ENCODE assay signal across 8 mouse cellular contexts in genomic region chr11:77492311-77492871, GRCm38 (mm10). TPM values are rescaled to one million over a fixed set of nuclear protein-coding genes. Genes with fewer than 3 reads are reported as not detected.
DNase-seq lines count a peak whose midpoint lies in the region; ATAC-seq and TF ChIP-seq lines count a peak whose summit lies in the region.

No protein-coding gene starts in this region.

- no peaks in the 10 kb centered on the region for H3K9me3 ChIP-seq in heart, embryonic 11.5 days (replicated peaks; ENCODE audit: control insufficient read depth, low read length)
- H3K9me3 ChIP-seq in CH12.LX (replicated peaks; ENCODE audit: low read length) = no peaks in the 10 kb centered on the region
- no peaks in the 10 kb centered on the region for H3K9me3 ChIP-seq in embryonic facial prominence, embryonic 10.5 days
- no peaks in the 10 kb centered on the region for H3K9me3 ChIP-seq in intestine, embryonic 16.5 days (ENCODE audit: control insufficient read depth, low read length)
- H3K9me3 ChIP-seq in midbrain, embryonic 13.5 days = no peaks in the 10 kb centered on the region

- H3K4me2 ChIP-seq in heart, embryonic 11.5 days = peak overlapping the region; percentile 85
- H3K4me2 ChIP-seq in CH12.LX (ENCODE audit: insufficient read depth, low read depth, poor library complexity, severe bottlenecking) = peak overlapping the region; percentile 90
- peak overlapping the region; percentile 93 for H3K4me2 ChIP-seq in intestine, embryonic 16.5 days (ENCODE audit: low read depth, low read length)
- peak overlapping the region; percentile 98 for H3K4me2 ChIP-seq in midbrain, embryonic 13.5 days (replicated peaks)

- intact Hi-C loops in heart, postnatal 14 days (cut with DNase I) = loop anchor here (5.0 kb wide), 1 partner anchor 175 kb away; no protein-coding TSS in a partner anchor

- under 1% methylated on average over 17 of the region's 18 CpGs for WGBS in heart, embryonic 11.5 days (ENCODE audit: insufficient replicate concordance)
- under 1% methylated on average over 18 of the region's 18 CpGs for WGBS in embryonic facial prominence, embryonic 10.5 days
- WGBS in intestine, embryonic 16.5 days = under 1% methylated on average over 14 of the region's 18 CpGs
- WGBS in midbrain, embryonic 13.5 days = 0% methylated on average over 16 of the region's 18 CpGs

- H3K4me3 ChIP-seq in heart, embryonic 11.5 days (ENCODE audit: low read depth, low read length) = peak overlapping the region; percentile 97
- H3K4me3 ChIP-seq in CH12.LX (replicated peaks in 1 of 3; ENCODE audit: low read depth in 2 of 3, low read length in 2 of 3, poor library complexity in 1 of 3) = peak overlapping the region; percentile 78 to 98 (median 84)
- H3K4me3 ChIP-seq in embryonic facial prominence, embryonic 10.5 days = peak overlapping the region; percentile 85
- peak overlapping the region; percentile 98 for H3K4me3 ChIP-seq in intestine, embryonic 16.5 days (ENCODE audit: low read length)
- peak overlapping the region; percentile 97 for H3K4me3 ChIP-seq in midbrain, embryonic 13.5 days (replicated peaks)

- ATAC-seq in heart, embryonic 11.5 days (replicated peaks; ENCODE audit: insufficient number of reproducible peaks, low FRiP score, low TSS enrichment) = no peak
- no peak for ATAC-seq in intestine, embryonic 16.5 days
- ATAC-seq in midbrain, embryonic 13.5 days = no peak

- H3K36me3 ChIP-seq in heart, embryonic 11.5 days (ENCODE audit: control insufficient read depth, insufficient read depth, low read length) = no peaks in the 10 kb centered on the region
- peaks cover 0 to 15% of the 10 kb centered on the region in 2 experiments for H3K36me3 ChIP-seq in CH12.LX (replicated peaks in 1 of 2; ENCODE audit: control insufficient read depth in 1 of 2, insufficient read depth in 1 of 2, low read length in 1 of 2)
- peaks cover 13% of the 10 kb centered on the region; the same call in 1 of the 2 replicates for H3K36me3 ChIP-seq in embryonic facial prominence, embryonic 10.5 days (replicated peaks)
- no peaks in the 10 kb centered on the region for H3K36me3 ChIP-seq in intestine, embryonic 16.5 days (ENCODE audit: control insufficient read depth, insufficient read depth, low read length)
- 0 out of 2 replicates have a peak, but pooled peaks cover 3% of the 10 kb centered on the region for H3K36me3 ChIP-seq in midbrain, embryonic 13.5 days

- no peak for TF ChIP-seq POLR2A in CH12.LX (IDR thresholded peaks at IDR 0.05; ENCODE audit: low read depth, low read length)

- dilution Hi-C loops in CH12.LX (cut with MboI; ENCODE audit: extremely low pct_ligation_motif_present, extremely low pct_unique_long_range_greater_than_20kb, low sequenced_read_pairs) = no loop called here

- no peak for TF ChIP-seq RAD21 in CH12.LX (IDR thresholded peaks at IDR 0.05; ENCODE audit: low read depth, low read length)

- no peak for TF ChIP-seq EP300 in CH12.LX (IDR thresholded peaks at IDR 0.05; ENCODE audit: low read length)

- H3K27ac ChIP-seq in heart, embryonic 11.5 days (ENCODE audit: low read depth, low read length) = peak overlapping the region; percentile 76
- H3K27ac ChIP-seq in CH12.LX (ENCODE audit: insufficient read depth, low read depth) = peak overlapping the region; percentile 49
- H3K27ac ChIP-seq in embryonic facial prominence, embryonic 10.5 days (replicated peaks) = peak overlapping the region; percentile 90
- peak overlapping the region; percentile 92 for H3K27ac ChIP-seq in intestine, embryonic 16.5 days (ENCODE audit: low read length)
- peak overlapping the region; percentile 89 for H3K27ac ChIP-seq in midbrain, embryonic 13.5 days

- TF ChIP-seq CTCF in CH12.LX (conservative IDR thresholded peaks at IDR 0.05 in 1 of 2, IDR thresholded peaks at IDR 0.05 in 1 of 2; ENCODE audit: low read depth in 2 of 2, low read length in 2 of 2) = no peak

- no peak for DNase-seq in heart, postnatal 14 days
- peak; percentile 70 for DNase-seq in CH12.LX (ENCODE audit: extremely low read depth)
- peak; percentile 57 for DNase-seq in embryonic facial prominence, embryonic 10.5 days (ENCODE audit: low spot score)
- peak; percentile 76 for DNase-seq in thymus, postnatal 4 days
- DNase-seq in layer of hippocampus, adult 8-10 months (ENCODE audit: low spot score in 2 of 2) = no peak

- peak overlapping the region; percentile 89 for H3K9ac ChIP-seq in heart, embryonic 11.5 days (ENCODE audit: low read depth, low read length)
- peak overlapping the region; percentile 95 for H3K9ac ChIP-seq in CH12.LX (ENCODE audit: insufficient read depth, low read depth)
- peak overlapping the region; percentile 93 for H3K9ac ChIP-seq in intestine, embryonic 16.5 days (ENCODE audit: low read depth, low read length)
- H3K9ac ChIP-seq in midbrain, embryonic 13.5 days (replicated peaks) = peak overlapping the region; percentile 97

- H3K4me1 ChIP-seq in heart, embryonic 11.5 days (ENCODE audit: control insufficient read depth, insufficient read depth, low read length) = peaks cover 57% of the 10 kb centered on the region
- peaks cover 24 to 58% of the 10 kb centered on the region in 2 experiments for H3K4me1 ChIP-seq in CH12.LX (ENCODE audit: control insufficient read depth in 1 of 2, insufficient read depth in 2 of 2)
- H3K4me1 ChIP-seq in embryonic facial prominence, embryonic 10.5 days = peaks cover 91% of the 10 kb centered on the region
- peaks cover 67% of the 10 kb centered on the region for H3K4me1 ChIP-seq in intestine, embryonic 16.5 days (ENCODE audit: control insufficient read depth, insufficient read depth, low read length)
- peaks cover 76% of the 10 kb centered on the region for H3K4me1 ChIP-seq in midbrain, embryonic 13.5 days (replicated peaks)

- H3K79me2 ChIP-seq in CH12.LX (replicated peaks; ENCODE audit: control insufficient read depth, extremely low read depth, insufficient read depth, poor library complexity, severe bottlenecking) = peaks cover 34% of the 10 kb centered on the region

- in situ Hi-C loops in CH12.LX (cut with MboI; ENCODE audit: low pct_ligation_motif_present, low pct_unique_long_range_greater_than_20kb, low sequenced_read_pairs) = no loop called here

- peaks cover 6% of the 10 kb centered on the region; the same call in 1 of the 2 replicates for H3K27me3 ChIP-seq in heart, embryonic 11.5 days (ENCODE audit: control insufficient read depth, insufficient read depth, low read length)
- H3K27me3 ChIP-seq in CH12.LX (replicated peaks) = peaks cover 34% of the 10 kb centered on the region
- no peaks in the 10 kb centered on the region for H3K27me3 ChIP-seq in embryonic facial prominence, embryonic 10.5 days (replicated peaks; ENCODE audit: low read depth, poor library complexity, severe bottlenecking)
- no peaks in the 10 kb centered on the region for H3K27me3 ChIP-seq in intestine, embryonic 16.5 days (replicated peaks; ENCODE audit: control insufficient read depth, insufficient read depth, low read length)
- H3K27me3 ChIP-seq in midbrain, embryonic 13.5 days = no peaks in the 10 kb centered on the region

RNA-seq across cellular contexts. Expression of gene Git1, which starts 1.0 kb away (rescaled TPM):
- 13.3 and 15.1 TPM in 2 replicates for polyA plus RNA-seq in heart, embryonic 11.5 days (2014; fragmentation: Nextera tagmentation; extraction: Ambion mirVana)
- total RNA-seq in heart, postnatal 14 days (2021) = 10 to 100 TPM; 49.1 to 50.0 TPM
- total RNA-seq in CH12.LX (2012; rRNA removed) (28.9 and 30.8 TPM in 2 replicates), CH12.LX (2014; rRNA removed) (8.0 and 8.8 TPM in 2 replicates)
- 53.3 and 57.8 TPM in 2 replicates for polyA plus RNA-seq in CH12.LX (2012; ENCODE audit: insufficient read length, low read depth)
- 13.0 and 13.2 TPM in 2 replicates for polyA plus RNA-seq in embryonic facial prominence, embryonic 10.5 days (2016; fragmentation: Nextera tagmentation; extraction: Ambion mirVana)
- polyA plus RNA-seq in intestine, embryonic 16.5 days (2015; fragmentation: Nextera tagmentation; extraction: Ambion mirVana) = 12.2 and 12.8 TPM in 2 replicates
- polyA plus RNA-seq in midbrain, embryonic 13.5 days (2015; fragmentation: Nextera tagmentation; extraction: Ambion mirVana) = 13.6 and 14.9 TPM in 2 replicates
- 100 to 1,000 TPM; 266 to 292 (median 282) TPM for total RNA-seq in layer of hippocampus, adult 8-10 months (2022)

RNA-seq across cellular contexts. Expression of gene Ankrd13b, which starts 2.9 kb away (rescaled TPM):
- polyA plus RNA-seq in heart, embryonic 11.5 days (2014; fragmentation: Nextera tagmentation; extraction: Ambion mirVana) = 3.0 and 3.4 TPM in 2 replicates
- total RNA-seq in heart, postnatal 14 days (2021) = 10 to 100 TPM; 10.6 to 10.9 TPM
- total RNA-seq in CH12.LX (2012; rRNA removed) (1.7 and 1.9 TPM in 2 replicates), CH12.LX (2014; rRNA removed) (0.53 and 0.55 TPM in 2 replicates)
- polyA plus RNA-seq in CH12.LX (2012; ENCODE audit: insufficient read length, low read depth) = 2.7 and 2.8 TPM in 2 replicates
- polyA plus RNA-seq in embryonic facial prominence, embryonic 10.5 days (2016; fragmentation: Nextera tagmentation; extraction: Ambion mirVana) = 11.8 and 13.1 TPM in 2 replicates
- 1.6 and 1.7 TPM in 2 replicates for polyA plus RNA-seq in intestine, embryonic 16.5 days (2015; fragmentation: Nextera tagmentation; extraction: Ambion mirVana)
- 20.8 and 27.6 TPM in 2 replicates for polyA plus RNA-seq in midbrain, embryonic 13.5 days (2015; fragmentation: Nextera tagmentation; extraction: Ambion mirVana)
- total RNA-seq in layer of hippocampus, adult 8-10 months (2022) = 10 to 100 TPM; 71.2 to 78.4 (median 73.7) TPM

RNA-seq across cellular contexts. Expression of gene Abhd15, which starts 22.5 kb away (rescaled TPM):
- polyA plus RNA-seq in heart, embryonic 11.5 days (2014; fragmentation: Nextera tagmentation; extraction: Ambion mirVana) = 0.82 and 1.5 TPM in 2 replicates
- total RNA-seq in heart, postnatal 14 days (2021) = 1 to 10 TPM; 2.0 to 2.7 TPM
- total RNA-seq in CH12.LX (2012; rRNA removed) = 0.38 and 0.63 TPM in 2 replicates
- total RNA-seq in CH12.LX (2014; rRNA removed) = 0.08 and 0.11 TPM in 2 replicates
- 0.23 and 0.38 TPM in 2 replicates for polyA plus RNA-seq in CH12.LX (2012; ENCODE audit: insufficient read length, low read depth)
- 5.8 and 6.8 TPM in 2 replicates for polyA plus RNA-seq in embryonic facial prominence, embryonic 10.5 days (2016; fragmentation: Nextera tagmentation; extraction: Ambion mirVana)
- 4.0 and 4.7 TPM in 2 replicates for polyA plus RNA-seq in intestine, embryonic 16.5 days (2015; fragmentation: Nextera tagmentation; extraction: Ambion mirVana)
- polyA plus RNA-seq in midbrain, embryonic 13.5 days (2015; fragmentation: Nextera tagmentation; extraction: Ambion mirVana) = 2.4 and 2.6 TPM in 2 replicates
- total RNA-seq in layer of hippocampus, adult 8-10 months (2022) = 1 to 10 TPM; 1.0 to 2.4 (median 1.6) TPM

RNA-seq across cellular contexts. Expression of gene Trp53i13, which starts 23.4 kb away (rescaled TPM):
- 23.0 and 24.8 TPM in 2 replicates for polyA plus RNA-seq in heart, embryonic 11.5 days (2014; fragmentation: Nextera tagmentation; extraction: Ambion mirVana)
- 10 to 100 TPM in 1 of 2 experiments, 1 to 10 TPM in 1; 9.1 to 10.3 TPM for total RNA-seq in heart, postnatal 14 days (2021)
- 11.1 and 12.8 TPM in 2 replicates for total RNA-seq in CH12.LX (2012; rRNA removed)
- total RNA-seq in CH12.LX (2014; rRNA removed) = 6.4 and 6.7 TPM in 2 replicates
- polyA plus RNA-seq in CH12.LX (2012; ENCODE audit: insufficient read length, low read depth) = 12.6 and 14.9 TPM in 2 replicates
- polyA plus RNA-seq in embryonic facial prominence, embryonic 10.5 days (2016; fragmentation: Nextera tagmentation; extraction: Ambion mirVana) = 33.1 and 35.0 TPM in 2 replicates
- polyA plus RNA-seq in intestine, embryonic 16.5 days (2015; fragmentation: Nextera tagmentation; extraction: Ambion mirVana) = 24.1 and 24.3 TPM in 2 replicates
- 16.2 and 16.3 TPM in 2 replicates for polyA plus RNA-seq in midbrain, embryonic 13.5 days (2015; fragmentation: Nextera tagmentation; extraction: Ambion mirVana)
- 1 to 10 TPM; 4.9 to 9.1 (median 8.8) TPM for total RNA-seq in layer of hippocampus, adult 8-10 months (2022)

RNA-seq across cellular contexts. Expression of gene Gm10392, which starts 26.6 kb away (rescaled TPM):
- 0.13 TPM in 1 of 2 replicates, not detected in the other for polyA plus RNA-seq in heart, embryonic 11.5 days (2014; fragmentation: Nextera tagmentation; extraction: Ambion mirVana)
- total RNA-seq in heart, postnatal 14 days (2021) = not detected
- 0.13 TPM in 1 of 2 replicates, not detected in the other for total RNA-seq in CH12.LX (2012; rRNA removed)
- total RNA-seq in CH12.LX (2014; rRNA removed) = 0.30 TPM in 1 of 2 replicates, not detected in the other
- 0.17 and 0.53 TPM in 2 replicates for polyA plus RNA-seq in CH12.LX (2012; ENCODE audit: insufficient read length, low read depth)
- 0.11 TPM in 2 replicates for polyA plus RNA-seq in embryonic facial prominence, embryonic 10.5 days (2016; fragmentation: Nextera tagmentation; extraction: Ambion mirVana)
- polyA plus RNA-seq in intestine, embryonic 16.5 days (2015; fragmentation: Nextera tagmentation; extraction: Ambion mirVana) = 0.10 and 0.12 TPM in 2 replicates
- 0.12 and 0.14 TPM in 2 replicates for polyA plus RNA-seq in midbrain, embryonic 13.5 days (2015; fragmentation: Nextera tagmentation; extraction: Ambion mirVana)
- total RNA-seq in layer of hippocampus, adult 8-10 months (2022) = under 1 TPM in 1 of 4 experiments, not detected in 3; 0.20 TPM

Comparison
In these comparisons a context has a peak if more than half of its experiments do, and no peak if none do; other contexts are left out.
1. DNase-seq: peak in CH12.LX (single experiment), embryonic facial prominence, embryonic 10.5 days (single experiment) and thymus, postnatal 4 days (single experiment); none in heart, postnatal 14 days (0 of 2) and layer of hippocampus, adult 8-10 months (0 of 2).
2. Peak in every context shown above with its lines, with median percentiles within 50 percentile points of each other: H3K27ac ChIP-seq, H3K4me2 ChIP-seq, H3K4me3 ChIP-seq and H3K9ac ChIP-seq.